Mouse (Mus musculus): ENCODE measurements around the gene Cadm1.

GRCm38 (mm10) chr9:47612894-47613412, 83.0 kb downstream of the Cadm1 start:
- TF ChIP-seq CTCF (IDR thresholded peaks at IDR 0.05; ENCODE audit: low read depth) (no peak), EP300 (IDR thresholded peaks at IDR 0.05; ENCODE audit: low read depth) (no peak)

All from liver, postnatal 0 days (tissue).